Mouse (Mus musculus) heart, adult 9 months (tissue): Measurements from ENCODE around the gene Btbd2.
"Not testable (repeated sequence)": the region's sequence is repeated elsewhere in the genome, so short reads cannot be mapped to it uniquely, and the experiment has no call there.

Experiments used
- DNase-seq, 2 experiments: peaks; one replicate each; pipeline ENCODE4 v3.0.0; 2022; ENCODE audit warnings: low spot score in 2 of 2

The Btbd2 gene

GRCm38 (mm10) chr10:80669737-80670485 is 13.0 kb upstream of the Btbd2 start:
- peak in 1 of 2 experiments; percentile 78 for DNase-seq

DNA sequence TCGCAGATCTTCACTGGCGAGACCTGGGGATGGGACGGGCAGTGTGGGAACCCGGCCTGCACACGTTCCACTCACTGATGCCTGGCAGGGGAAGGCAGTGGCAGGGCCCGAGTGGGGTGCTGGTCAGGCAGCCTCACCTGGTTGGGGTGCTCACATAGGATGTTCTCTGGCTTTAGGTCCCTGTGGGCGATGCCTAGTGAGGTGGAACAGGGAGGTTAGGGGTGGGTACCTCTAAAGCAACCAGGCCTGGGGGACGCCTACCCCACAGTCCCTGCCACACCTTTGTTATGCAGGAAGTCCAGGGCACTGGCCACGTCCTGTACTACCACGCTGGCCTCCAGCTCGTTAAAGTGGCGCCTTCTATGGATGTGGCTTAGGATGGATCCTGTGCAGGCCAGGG is 12.1 kb upstream of the Btbd2 start:
- DNase-seq, result no peak

- DNase-seq, result peak; percentile 52 to 66
Measured at GRCm38 (mm10) chr10:80668614-80669013, 11.7 kb upstream of the Btbd2 start.

DNA sequence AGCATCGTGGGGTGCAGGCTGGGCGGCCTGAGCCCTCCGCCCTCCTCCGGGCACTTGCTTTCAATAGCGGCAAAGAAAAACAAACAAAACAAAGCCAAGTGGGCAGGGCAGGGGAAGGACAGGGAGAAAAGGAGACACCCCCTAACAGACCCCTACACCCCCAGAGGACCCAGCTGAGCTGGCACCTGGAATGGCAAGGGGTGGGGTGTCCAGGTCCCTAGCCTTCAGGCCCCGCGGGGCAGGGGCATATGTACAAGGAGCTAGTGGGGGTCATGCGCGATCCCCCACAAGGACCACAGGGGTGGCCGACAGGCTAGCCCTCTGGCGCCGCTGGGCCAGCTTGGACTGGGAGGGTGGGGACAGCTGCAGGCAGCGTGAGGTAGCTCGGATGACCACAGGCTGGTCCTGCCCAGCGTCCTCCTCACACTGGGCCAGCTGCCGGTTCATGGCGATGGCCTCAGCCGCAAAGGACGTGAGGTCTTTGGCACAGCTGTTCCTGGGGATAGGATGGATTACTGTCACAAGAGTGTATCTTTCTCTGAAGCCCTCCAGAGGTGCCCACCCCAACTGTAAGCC is 10.1 kb upstream of the Btbd2 start:
- DNase-seq, result no peak

- no peak for DNase-seq
Measured at GRCm38 (mm10) chr10:80665981-80666733, 9.3 kb upstream of the Btbd2 start.

- DNase-seq, result peak in 1 of 2 experiments; percentile 50
Measured at GRCm38 (mm10) chr10:80665459-80665858, 8.6 kb upstream of the Btbd2 start.

- peak; percentile 88 to 89 for DNase-seq
Measured at GRCm38 (mm10) chr10:80665016-80665380, 8.1 kb upstream of the Btbd2 start.

DNA sequence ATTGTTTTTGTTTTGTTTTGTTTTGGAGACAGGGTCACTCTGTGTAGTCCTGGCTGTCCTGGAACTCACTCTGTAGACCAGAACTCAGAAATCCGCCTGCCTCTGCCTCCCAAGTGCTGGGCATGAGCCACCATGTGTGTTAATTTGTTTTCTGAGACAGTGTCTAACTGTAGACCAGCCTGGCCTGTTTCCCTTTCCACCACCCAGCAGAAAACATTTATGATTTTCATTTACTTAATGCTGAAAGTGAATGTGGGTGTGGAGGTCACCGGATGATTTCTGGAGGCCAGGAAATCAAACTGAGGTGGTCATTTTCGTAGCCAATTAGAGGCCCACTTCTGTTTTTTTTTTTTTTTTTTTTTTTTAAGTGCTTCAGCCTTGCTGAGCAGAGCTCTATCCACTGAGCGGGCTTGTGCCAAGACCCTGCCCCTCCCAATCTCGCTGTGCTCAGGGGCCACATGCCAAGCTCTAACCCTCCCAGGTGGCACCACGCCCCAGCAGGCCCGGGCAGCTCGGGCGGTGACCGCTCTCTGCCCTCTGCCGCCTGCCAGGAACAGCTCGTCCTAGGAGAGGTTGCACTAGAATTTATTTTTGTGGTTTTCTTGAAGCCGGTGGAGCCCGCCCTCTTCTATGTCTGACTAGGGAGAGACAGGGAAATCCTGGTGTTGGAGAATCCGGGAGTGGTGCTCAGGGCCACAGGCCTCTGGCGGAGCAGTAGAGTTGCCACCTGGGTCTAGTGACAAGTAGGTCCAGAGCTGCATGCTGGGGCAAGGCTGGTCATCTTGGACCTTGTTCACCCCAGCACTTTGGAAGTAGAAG is 7.5 kb upstream of the Btbd2 start:
- peak; percentile 91 for DNase-seq

DNA sequence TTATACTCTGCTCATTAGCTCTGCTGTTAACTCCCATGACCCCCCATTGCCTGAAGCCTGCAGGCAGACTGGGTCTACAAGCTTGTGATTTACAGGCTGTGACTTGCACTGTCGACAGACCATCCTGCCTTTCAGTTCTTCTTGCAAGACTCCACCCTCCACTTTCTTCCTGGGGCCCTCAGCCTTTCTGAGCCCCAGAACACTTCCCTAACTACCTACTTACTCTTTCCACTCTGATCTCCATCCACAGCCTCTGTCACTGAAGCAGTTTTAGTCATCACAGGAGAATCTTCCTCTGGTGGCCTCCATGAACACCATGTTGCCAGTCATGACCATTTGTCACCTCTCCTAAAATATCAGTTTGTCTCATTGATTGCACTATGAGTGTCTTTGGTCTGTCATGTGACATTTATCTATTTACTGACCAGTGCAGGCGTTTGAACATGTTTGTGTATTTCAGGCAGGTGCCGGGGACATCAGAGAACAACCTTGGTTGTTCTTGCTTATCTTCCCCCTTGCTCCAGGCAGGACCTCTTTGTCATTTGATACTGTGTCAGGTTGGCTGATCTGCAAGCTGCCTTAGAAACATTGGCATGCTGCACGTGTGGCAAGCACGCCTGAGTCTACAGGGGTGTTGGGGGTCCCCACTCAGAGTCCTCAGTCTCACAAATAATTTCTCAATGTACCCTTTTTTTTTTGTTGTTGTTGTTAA is 6.8 kb upstream of the Btbd2 start:
- DNase-seq, result peak in 1 of 2 experiments; percentile 43

DNA sequence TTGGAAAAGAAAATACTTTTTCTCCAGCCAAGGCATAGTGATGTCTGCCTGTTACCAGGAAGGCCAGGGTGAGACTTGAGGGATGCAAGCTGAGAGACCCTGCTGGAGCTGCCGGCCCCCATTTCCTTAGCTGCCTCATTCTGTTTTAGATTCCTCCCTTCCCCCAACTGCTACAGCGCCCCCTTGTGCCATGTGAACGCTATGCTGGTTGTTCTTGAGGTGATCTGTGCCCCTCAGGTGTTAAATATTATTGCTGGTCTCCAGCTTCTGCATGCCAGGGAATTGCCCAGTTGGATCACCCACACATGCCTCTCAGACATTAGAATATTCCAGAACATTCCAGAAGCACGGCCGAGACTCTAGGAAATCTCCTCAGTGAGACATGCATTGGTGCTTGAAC is 4.3 kb upstream of the Btbd2 start:
- DNase-seq, result no peak

DNA sequence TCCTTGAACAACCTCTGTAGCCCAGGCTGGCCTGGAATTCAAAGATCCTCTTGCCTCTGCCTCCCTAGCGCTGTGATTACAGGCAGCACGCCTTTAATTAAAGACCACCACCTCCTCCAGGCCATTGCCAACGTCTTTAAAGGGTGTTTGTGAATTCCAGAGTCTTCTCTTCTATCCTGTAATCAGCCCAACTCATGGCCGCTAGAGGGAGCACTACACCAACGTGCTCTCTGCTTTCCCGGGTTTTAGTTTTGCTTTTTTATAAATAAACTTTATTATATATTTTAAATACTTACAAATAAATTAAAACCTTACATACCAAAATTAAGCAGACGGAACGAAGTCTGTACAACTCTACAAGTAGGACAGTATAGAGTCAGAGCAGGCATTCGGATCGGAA is 2.3 kb upstream of the Btbd2 start:
- DNase-seq, result peak; percentile 52 to 78

DNA sequence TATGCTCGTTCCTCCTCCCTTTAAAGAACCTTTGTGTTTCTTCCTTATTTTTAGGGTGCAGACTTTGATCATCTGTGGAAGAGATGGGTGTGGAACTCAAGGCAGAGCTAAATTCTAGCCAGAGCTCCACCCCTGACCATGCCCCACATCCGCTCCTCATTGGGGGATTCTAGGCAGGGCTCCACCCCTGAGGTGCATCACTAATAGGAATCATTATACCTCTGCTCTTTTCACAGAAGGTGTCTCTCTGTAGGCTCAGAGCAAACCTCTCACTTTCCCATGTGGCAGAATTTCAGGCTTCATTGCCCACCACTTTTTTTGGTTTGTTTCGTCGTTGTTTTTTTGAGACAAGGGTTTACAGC is 2.0 kb upstream of the Btbd2 start:
- DNase-seq, result no peak

- DNase-seq, result no peak
Measured at GRCm38 (mm10) chr10:80658194-80658840, 1.4 kb upstream of the Btbd2 start.

- peak; percentile 93 to 95 for DNase-seq
Measured at GRCm38 (mm10) chr10:80656130-80656862, 575 bp downstream of the Btbd2 start.

DNA sequence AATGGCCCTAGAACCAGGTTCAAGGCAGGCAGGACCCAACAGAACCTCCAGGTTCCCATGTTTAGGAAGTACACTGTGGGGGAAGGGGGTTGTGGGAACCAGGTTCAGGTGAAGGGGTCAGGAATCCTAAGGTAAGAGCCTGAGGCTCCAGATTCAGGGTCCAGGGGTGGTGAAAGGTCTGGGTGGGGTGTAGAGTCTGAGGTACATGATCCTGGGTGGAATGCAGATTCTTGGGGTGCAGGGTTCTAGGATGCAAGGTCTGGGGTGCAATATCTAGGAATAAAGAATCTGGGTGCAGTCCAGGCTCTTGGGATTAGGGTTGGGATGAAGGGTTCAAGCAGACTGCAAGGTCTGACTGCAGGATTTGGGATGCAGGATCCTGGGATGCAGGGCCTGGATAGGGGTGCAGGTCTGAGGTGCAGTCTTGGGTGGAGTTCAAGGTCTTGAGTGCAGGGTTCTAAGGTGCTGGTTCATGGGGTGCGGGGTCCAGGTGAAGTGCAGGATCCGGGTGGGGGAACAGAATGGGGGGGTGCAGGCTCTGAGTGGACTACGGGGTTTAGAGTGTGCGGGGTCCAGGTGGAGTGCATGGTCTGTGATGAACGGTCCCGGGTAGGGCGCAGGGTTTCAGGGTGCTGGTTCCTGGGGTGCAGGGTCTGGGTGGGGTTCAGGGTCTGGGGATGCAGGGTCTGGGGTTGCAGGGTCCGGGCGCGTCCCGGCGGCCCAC is 1.3 kb downstream of the Btbd2 start:
- peak in 1 of 2 experiments; percentile 32 for DNase-seq

GRCm38 (mm10) chr10:80654866-80655265 is 2.0 kb downstream of the Btbd2 start:
- DNase-seq, result no peak

GRCm38 (mm10) chr10:80653156-80653720 is 3.6 kb downstream of the Btbd2 start:
- DNase-seq, result no peak

GRCm38 (mm10) chr10:80650392-80650791 is 6.5 kb downstream of the Btbd2 start:
- DNase-seq, result no peak

- not testable (repeated sequence) for DNase-seq
Measured at GRCm38 (mm10) chr10:80649910-80650309, 7.0 kb downstream of the Btbd2 start.
